Mouse (Mus musculus) telencephalon, adult 2 months (tissue): ENCODE measurements at regions not wholly inside any gene's neighbourhood (a gene's known extent, or its start where the extent isn't known, plus 50 kb on each side); places are given as distances from the start of the nearest gene placed in this dataset.

Source experiments
- DNase-seq: peaks from one replicate; pipeline ENCODE4 v3.0.0-alpha.2; 2011; ENCODE audit warnings: low read depth, low spot score

DNA sequence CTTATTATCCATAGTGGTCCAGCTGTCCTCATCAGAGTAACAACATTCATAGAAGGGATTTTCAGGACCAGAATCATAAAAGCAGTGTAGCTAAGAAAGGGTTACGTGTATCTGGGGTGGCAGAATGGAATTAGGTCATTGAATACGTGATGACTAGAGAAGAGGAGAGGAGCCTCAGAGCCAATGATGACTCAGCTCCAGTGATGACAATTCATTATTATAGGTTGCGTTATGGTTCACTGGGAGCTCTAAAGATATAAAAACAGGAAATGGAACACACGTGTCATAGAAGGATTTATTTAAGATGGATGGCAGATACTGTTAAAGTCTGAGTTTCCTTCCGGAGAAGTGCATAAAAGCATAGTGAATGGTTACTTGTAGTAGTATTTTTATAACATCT is 291.6 kb downstream of the Isl1 start:
- no peak for DNase-seq

- no peak for DNase-seq
These were observed 305.8 kb downstream of the Isl1 start for GRCm38 (mm10) chr13:116003733-116004132.

DNA sequence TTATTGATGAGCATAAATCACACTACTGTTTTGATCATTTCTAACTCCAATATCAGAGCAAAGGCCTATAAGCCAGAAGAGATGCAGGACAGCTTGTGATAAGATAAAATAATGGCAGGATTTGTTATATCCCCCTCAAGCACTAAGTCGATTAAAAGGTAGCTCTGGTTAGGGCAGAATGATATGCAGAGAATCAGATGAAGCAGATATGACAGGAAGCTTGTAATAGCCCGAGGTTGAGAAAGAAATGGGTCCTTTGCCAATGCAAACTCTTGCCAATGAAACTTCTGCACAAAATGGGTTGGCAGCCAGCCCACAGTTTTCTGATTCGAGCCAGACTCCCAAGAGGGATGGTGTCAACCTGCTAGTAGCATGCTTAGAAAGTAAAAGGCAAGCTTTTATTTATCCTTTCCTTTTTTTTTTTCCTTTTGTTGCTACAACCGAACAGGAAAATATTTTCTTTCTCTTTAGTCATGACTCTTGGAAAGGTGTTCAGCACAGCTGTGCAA is 307.0 kb downstream of the Isl1 start:
- peak; percentile 42 for DNase-seq

DNA sequence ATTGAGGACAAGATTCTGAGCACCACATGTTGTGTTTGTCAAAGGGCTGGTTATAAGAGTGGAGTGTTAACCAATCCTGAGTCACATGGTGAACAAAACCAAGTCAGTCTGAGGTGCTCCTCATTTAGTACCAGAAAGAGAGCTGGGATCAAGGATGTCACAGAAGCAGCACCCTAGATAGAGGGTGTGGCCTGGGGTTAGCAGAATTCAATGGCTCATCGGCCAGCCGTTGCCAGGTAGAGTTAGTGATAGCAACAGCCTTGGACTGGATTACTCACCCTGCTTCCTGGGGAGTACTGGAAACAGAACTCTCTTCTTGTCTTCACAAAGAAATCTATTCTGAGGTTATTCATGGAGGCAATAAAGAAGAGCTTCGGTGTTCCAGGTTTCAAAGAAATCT is 318.9 kb downstream of the Isl1 start:
- DNase-seq: no peak

GRCm38 (mm10) chr13:115989091-115989490 is 320.4 kb downstream of the Isl1 start:
- DNase-seq: no peak

GRCm38 (mm10) chr13:115986282-115986681 is 323.2 kb downstream of the Isl1 start:
- DNase-seq: peak; percentile 12

DNA sequence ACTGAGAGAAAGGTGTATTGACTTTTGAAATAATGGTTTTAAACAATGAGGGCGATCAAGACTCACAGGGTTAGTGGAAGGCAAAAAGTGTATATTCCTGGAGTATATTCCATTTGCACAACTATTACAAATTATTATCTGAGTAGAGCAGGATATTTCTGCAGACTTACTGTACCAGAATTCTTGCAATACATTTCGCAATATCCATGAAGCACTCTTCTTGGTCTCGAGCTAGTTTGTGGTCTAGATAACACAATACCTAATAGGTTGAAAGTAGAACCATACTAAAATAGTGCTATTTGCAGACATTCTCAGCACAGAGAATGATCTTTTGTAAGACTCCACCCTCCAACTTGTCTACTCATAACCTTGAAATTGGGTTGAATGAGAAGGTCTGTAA is 323.8 kb downstream of the Isl1 start:
- DNase-seq: no peak

GRCm38 (mm10) chr13:115977890-115978203 is 331.6 kb downstream of the Isl1 start:
- DNase-seq: no peak

DNA sequence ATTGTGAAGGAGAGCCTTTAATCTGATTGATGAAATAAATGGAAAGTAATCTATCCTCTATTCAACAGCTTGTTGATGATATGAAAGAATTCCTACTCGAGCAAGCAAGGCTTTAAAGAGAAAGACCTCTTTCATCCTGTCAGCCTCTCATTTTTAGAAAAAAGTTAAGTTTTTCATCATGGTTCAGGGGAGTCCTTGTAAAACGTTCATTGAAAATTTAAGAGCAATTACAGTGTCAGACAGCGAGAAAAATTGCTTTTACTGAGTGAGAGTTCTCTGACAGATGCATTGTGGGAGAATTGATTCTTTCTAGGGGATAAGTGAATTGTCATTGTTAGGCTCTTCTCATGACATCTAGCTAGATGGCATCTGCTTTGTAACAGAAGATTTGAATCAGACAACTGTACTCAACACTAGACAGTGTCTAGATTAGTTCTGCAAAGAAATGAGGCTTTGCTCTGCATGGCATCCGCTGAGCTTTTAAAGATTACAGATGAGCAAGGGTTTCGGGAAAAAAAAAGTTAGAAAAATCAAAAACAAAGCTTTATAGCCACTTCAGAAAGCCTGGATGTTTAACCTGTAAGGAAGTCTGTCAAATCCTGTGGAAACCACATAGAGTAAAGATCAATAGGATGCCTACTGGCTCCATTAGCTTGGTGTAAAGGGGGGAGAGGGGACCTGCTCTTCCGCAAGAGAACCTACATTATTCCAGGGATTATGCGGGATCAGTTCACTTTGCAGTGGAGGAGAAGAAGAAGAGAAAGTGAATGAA is 332.2 kb downstream of the Isl1 start:
- DNase-seq: no peak
